Mouse (Mus musculus): ENCODE data around the gene Hist1h3g. TPM values are rescaled to one million over a fixed set of nuclear protein-coding genes. Genes with fewer than 3 reads are reported as not detected.
"Not testable (repeated sequence)": the region's sequence is repeated elsewhere in the genome, so short reads cannot be mapped to it uniquely, and the experiment has no call there.

The Hist1h3g gene
- polyA plus RNA-seq, 1 experiment from 2014 or later: 3.5 TPM

DNA sequence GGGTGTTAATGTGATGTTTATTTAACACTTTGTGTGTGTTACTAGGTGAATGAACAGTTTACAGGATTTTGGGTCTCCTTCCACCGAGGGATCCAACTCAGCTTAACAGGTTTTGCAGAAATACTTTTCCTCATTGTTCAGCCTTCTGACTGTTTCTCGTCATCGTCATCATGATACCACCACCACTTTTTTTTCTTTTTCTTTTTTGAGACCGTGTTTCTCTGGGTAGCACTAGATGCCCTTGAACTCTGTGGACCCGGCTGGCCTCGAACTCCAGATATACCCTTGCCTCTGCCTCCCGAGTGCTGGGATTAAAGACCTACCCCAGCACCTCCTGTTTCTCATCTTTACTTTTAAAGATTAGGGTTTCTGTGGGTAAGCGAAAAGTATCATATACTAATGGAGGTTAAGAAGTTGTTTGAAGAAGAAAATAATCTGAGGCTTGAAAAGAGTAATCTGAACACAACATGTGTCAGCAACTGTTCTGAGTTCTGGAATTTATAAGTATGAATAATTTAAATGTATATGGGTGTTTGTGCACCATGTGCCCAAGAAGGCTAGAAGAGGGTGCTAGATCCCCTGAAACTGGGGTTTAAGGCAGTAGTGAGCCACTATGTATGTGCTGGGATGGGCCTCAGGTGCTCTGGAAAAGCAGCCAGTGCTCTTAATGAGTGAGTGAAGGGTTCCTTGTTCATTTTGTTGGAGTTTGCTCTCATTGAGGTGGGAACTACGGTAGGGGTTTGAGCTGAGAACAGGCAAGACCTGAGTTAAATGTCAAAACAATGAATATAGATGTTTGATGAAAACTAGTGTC is 2.8 kb upstream of the Hist1h3g start:
- Histone ChIP-seq H3K9me3 (no peaks in the 10 kb centered on the region), H3K27me3 (ENCODE audit: insufficient read depth, poor library complexity, severe bottlenecking) (no peaks in the 10 kb centered on the region), H3K4me3 (peak overlapping the region; percentile 67), H3K4me1 (peaks cover 32% of the 10 kb centered on the region), H3K27ac (peak overlapping the region; percentile 95), H3K36me3 (no peaks in the 10 kb centered on the region)
- DNase-seq (ENCODE audit: low spot score): no peak
- WGBS: 27% methylated on average over 9 of the region's 9 CpGs

GRCm38 (mm10) chr13:23533560-23534367 is 1.5 kb upstream of the Hist1h3g start, which contains the start of gene Hist1h2af:
Gene Hist1h2af, plus strand, starts transcription at chr13:23533906.
- H3K36me3 ChIP-seq; H3K9me3 ChIP-seq; H3K27me3 ChIP-seq (ENCODE audit: insufficient read depth, poor library complexity, severe bottlenecking): not testable (repeated sequence)
- peaks cover 32% of the 10 kb centered on the region for H3K4me1 ChIP-seq
- peak within 1 kb of the TSS; percentile 95 for H3K27ac ChIP-seq
- peak within 1 kb of the TSS; percentile 67 for H3K4me3 ChIP-seq
- DNase-seq (ENCODE audit: low spot score): peak; percentile 94
- WGBS: 1% methylated on average over 26 of the region's 53 CpGs

- Histone ChIP-seq H3K9me3 (no peaks in the 10 kb centered on the region), H3K4me3 (peak overlapping the region; percentile 67), H3K4me1 (peaks cover 29% of the 10 kb centered on the region), H3K27me3 (ENCODE audit: insufficient read depth, poor library complexity, severe bottlenecking) (no peaks in the 10 kb centered on the region), H3K36me3 (no peaks in the 10 kb centered on the region), H3K27ac (peak overlapping the region; percentile 95)
- no peak for DNase-seq (ENCODE audit: low spot score)
- 3% methylated on average over 15 of the region's 15 CpGs for WGBS
Observed at GRCm38 (mm10) chr13:23534368-23535131, 672 bp upstream of the Hist1h3g start.

DNA sequence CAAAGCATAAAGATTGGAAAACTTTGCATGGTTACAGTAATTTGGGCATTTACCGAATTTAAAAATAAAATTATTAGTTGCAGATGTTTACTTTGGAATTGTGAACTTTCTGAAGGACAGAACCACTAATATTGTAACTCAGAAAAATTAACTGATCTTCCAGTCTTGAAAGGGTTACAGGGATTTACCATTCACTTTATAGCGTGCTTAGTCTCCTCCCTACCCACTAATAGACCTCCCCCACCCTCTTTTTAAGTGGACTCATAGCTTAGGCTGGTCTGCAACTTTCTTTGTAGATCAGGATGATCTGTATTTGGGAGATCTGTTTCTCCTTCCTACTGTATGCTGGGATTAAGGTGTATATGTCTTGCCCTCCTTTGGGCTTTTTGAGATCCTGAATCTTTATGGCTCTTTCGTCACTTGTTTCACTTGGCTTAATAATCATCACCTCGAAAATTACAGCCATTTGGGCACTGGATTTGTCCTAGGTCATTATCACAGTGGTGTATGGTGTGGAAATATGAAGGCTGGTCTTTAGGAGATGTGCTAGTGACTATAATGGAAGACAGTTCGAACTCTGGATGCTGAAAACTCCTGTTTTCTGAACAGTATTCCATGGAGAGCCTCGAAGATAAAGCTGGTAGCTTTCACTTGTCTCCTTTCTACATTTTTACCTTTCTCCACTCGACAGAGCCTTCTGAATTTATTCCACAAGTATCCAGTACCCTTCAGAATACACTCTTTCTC is 1.0 kb downstream of the Hist1h3g start:
- H3K27ac ChIP-seq: peak overlapping the region; percentile 95
- DNase-seq (ENCODE audit: low spot score): no peak
- no peaks in the 10 kb centered on the region for H3K27me3 ChIP-seq (ENCODE audit: insufficient read depth, poor library complexity, severe bottlenecking)
- no peaks in the 10 kb centered on the region for H3K36me3 ChIP-seq
- WGBS: 28% methylated on average over 7 of the region's 7 CpGs
- peaks cover 29% of the 10 kb centered on the region for H3K4me1 ChIP-seq
- peak overlapping the region; percentile 67 for H3K4me3 ChIP-seq
- H3K9me3 ChIP-seq: no peaks in the 10 kb centered on the region

GRCm38 (mm10) chr13:23537006-23537710 is 1.9 kb downstream of the Hist1h3g start:
- no peaks in the 10 kb centered on the region for H3K36me3 ChIP-seq
- H3K4me3 ChIP-seq: peak overlapping the region; percentile 67
- H3K27ac ChIP-seq: no peak overlapping the region
- H3K27me3 ChIP-seq (ENCODE audit: insufficient read depth, poor library complexity, severe bottlenecking): no peaks in the 10 kb centered on the region
- peaks cover 27% of the 10 kb centered on the region for H3K4me1 ChIP-seq
- WGBS: 81% methylated on average over 3 of the region's 3 CpGs
- no peak for DNase-seq (ENCODE audit: low spot score)
- no peaks in the 10 kb centered on the region for H3K9me3 ChIP-seq

DNA sequence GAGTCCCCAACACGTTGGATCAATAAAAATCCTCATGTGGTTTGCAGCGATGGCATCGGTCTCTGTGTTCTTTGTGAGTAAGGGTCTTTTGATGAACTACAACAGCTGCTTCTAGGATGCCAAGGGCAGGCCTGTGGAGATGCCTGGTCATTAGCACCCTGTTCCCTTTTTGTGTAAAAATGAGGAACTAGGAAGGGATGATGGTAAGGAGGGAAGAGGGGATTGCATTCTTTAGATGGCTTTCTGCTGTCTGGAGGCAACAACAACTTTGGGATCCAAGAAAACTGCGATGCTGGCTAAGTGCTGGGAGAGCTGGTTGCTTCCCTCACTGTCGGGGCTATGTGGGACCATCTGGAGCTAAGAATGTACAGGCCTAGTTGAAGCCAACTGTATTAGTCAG is 3.0 kb downstream of the Hist1h3g start:
- no peak for DNase-seq (ENCODE audit: low spot score)
- peaks cover 20% of the 10 kb centered on the region; the same call in 1 of the 2 replicates for H3K4me1 ChIP-seq
- H3K9me3 ChIP-seq: no peaks in the 10 kb centered on the region
- H3K27ac ChIP-seq: no peak overlapping the region
- WGBS: 86% methylated on average over 5 of the region's 5 CpGs
- no peaks in the 10 kb centered on the region for H3K36me3 ChIP-seq
- H3K27me3 ChIP-seq (ENCODE audit: insufficient read depth, poor library complexity, severe bottlenecking): no peaks in the 10 kb centered on the region
- H3K4me3 ChIP-seq: no peak overlapping the region

DNA sequence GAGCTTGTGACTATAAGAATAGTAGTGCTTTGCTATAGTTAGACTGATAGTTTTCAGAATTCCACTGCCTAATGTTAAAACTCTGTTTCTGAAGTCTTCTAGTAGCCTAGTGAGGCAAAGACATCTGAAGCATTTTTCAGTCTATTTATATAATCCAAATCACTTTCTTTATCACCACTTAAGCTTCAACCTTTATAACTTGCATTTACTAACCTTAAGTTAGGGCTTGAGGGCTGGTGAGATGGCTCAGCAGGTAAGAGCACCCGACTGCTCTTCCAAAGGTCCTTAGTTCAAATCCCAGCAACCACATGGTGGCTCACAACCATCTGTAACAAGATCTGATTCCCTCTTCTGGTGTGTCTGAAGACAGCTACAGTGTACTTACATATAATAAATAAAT is 4.6 kb downstream of the Hist1h3g start:
- H3K4me1 ChIP-seq: peaks cover 12% of the 10 kb centered on the region; the same call in 1 of the 2 replicates
- H3K27ac ChIP-seq; H3K36me3 ChIP-seq; DNase-seq (ENCODE audit: low spot score); H3K9me3 ChIP-seq; H3K27me3 ChIP-seq (ENCODE audit: insufficient read depth, poor library complexity, severe bottlenecking); H3K4me3 ChIP-seq: not testable (repeated sequence)
- 71% methylated on average over 1 of the region's 1 CpGs for WGBS

DNA sequence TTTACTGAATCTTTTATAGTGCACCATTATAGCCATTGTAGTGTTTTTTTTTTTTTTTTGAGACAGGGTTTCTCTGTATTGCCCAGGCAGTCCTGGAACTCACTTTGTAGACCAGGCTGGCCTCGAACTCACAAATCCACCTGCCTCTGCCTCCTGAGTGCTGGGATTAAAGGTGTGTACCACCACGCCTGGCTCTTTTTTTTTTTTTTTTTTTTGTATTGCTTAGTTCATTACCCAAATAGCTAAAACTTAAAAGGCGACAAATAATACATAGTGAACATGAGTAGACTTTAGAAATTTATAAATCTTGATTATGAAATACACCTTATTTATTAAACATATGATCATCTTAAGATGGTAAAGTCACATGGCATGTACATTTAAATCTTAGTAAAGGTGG is 6.3 kb downstream of the Hist1h3g start:
- H3K27me3 ChIP-seq (ENCODE audit: insufficient read depth, poor library complexity, severe bottlenecking): no peaks in the 10 kb centered on the region
- DNase-seq (ENCODE audit: low spot score): no peak
- H3K36me3 ChIP-seq: no peaks in the 10 kb centered on the region
- H3K9me3 ChIP-seq: no peaks in the 10 kb centered on the region
- 88% methylated on average over 3 of the region's 3 CpGs for WGBS
- no peak overlapping the region for H3K27ac ChIP-seq
- H3K4me1 ChIP-seq: peaks cover 8% of the 10 kb centered on the region; the same call in 1 of the 2 replicates
- no peak overlapping the region for H3K4me3 ChIP-seq

GRCm38 (mm10) chr13:23542225-23542980 is 7.2 kb downstream of the Hist1h3g start:
- H3K27me3 ChIP-seq (ENCODE audit: insufficient read depth, poor library complexity, severe bottlenecking); H3K9me3 ChIP-seq; H3K4me1 ChIP-seq; DNase-seq (ENCODE audit: low spot score); H3K36me3 ChIP-seq: not testable (repeated sequence)
- Histone ChIP-seq H3K27ac (peak overlapping the region; percentile 93), H3K4me3 (peak overlapping the region; percentile 59)
- WGBS: 10% methylated on average over 3 of the region's 3 CpGs

- peak within 1 kb of the TSS; percentile 93 for H3K27ac ChIP-seq
- H3K4me3 ChIP-seq: peak within 1 kb of the TSS; percentile 59
- under 1% methylated on average over 38 of the region's 42 CpGs for WGBS
- H3K27me3 ChIP-seq (ENCODE audit: insufficient read depth, poor library complexity, severe bottlenecking); H3K36me3 ChIP-seq; H3K9me3 ChIP-seq; H3K4me1 ChIP-seq: not testable (repeated sequence)
- DNase-seq (ENCODE audit: low spot score): peak; percentile 92
Observed at GRCm38 (mm10) chr13:23542999-23543607, 7.9 kb downstream of the Hist1h3g start, which contains the start of gene Hist1h2bh. Gene Hist1h2bh, minus strand, starts transcription at chr13:23543392.
